Mouse (Mus musculus) kidney, adult 11 months (tissue): ENCODE data around the gene Barhl1.

Experiments used
- DNase-seq: peaks from one replicate; pipeline ENCODE4 v3.0.0; 2022

Barhl1 gene

DNA sequence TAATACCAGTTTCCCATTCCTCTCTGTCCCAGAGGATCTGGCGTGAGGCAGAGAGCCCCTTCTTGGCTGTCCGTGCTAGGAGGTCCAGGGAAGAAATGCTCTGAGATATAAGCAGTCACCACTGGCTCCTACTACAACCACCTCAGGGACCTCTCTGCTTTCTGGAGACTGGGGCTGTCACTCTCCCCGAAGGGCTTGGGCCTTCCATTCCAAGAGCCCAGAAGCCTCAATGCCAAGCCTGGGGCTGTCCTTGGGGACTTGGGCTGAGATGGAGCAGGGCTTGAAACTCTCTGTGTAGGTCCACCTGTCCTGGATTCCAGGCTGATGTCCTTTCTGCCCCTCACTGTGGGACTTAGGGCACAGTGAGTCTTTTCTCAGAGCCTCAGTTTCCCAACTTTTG, 5.6 kb downstream of the Barhl1 start:
- no peak for DNase-seq

DNA sequence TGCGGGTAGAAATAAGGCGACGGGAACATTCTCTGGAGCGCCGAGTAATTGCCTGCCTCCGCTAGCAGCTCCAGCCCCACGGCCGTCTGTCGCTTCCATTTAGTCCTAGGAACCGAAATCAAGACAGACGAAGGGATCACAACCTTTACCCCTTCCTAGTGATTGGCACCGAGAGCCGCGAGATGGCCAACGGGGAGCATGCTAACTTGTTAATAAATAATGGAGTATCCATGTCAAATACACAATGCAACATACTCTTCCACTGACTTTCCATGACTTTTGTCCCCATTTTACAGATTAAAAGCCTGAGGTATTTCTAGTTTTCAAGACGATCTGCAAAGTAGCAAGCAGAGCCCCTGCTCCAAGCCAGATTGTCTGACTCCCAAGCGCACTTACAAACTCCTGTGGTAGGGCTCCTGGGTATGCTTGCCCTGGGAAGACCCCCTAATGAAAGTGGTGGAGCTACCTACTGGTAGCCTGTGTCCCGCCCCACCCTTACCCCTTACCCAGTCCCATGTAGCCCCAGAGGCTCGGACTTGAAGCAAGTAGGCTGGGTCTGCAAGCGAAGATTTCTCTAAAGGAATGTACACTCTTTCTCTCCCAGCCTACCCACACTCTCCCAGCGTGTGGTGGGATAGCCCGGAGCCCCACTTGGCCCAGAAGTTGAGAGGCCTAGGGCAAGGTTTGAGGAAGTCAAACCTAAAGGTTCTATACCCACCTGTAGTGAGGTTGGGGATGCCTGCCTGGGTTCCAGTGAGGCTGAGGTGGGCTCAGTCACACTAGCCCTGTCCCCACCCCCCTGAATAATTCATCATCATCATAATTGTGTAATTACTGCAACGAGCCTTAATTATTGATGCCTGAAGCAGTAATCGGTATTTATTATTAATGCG, 6.4 kb downstream of the Barhl1 start:
- DNase-seq, result peak; percentile 9

DNA sequence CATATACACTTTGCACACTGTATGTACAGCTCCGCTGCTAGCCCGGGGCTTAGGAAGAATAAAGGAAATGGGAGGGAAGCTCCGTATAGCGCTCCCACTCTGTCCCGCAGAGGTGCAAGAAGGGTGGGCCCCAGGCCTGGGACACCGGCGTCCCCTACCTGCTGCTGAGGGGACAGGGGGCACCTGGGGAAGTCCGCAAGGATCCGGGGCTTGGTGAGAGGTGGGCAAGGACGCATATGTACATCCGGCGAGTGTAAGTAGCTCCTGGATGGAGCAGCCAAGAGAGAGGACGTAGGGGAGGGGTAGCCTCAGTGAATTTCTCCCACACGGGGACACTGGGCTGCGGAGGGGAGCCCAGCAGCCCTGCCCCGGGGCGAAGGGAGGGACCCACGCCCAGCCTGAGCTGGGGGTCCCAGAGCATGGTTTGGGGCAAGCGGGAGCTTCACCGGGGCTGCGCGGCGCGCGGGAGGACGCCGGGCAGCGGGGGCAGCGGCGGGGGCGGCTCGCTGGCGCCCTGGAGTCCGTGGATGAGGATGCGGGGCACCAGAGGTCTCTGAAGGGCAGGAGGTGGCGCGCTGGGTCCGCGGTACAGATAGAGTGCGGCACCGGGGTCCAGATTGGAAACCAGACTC, 7.2 kb downstream of the Barhl1 start:
- no peak for DNase-seq

DNA sequence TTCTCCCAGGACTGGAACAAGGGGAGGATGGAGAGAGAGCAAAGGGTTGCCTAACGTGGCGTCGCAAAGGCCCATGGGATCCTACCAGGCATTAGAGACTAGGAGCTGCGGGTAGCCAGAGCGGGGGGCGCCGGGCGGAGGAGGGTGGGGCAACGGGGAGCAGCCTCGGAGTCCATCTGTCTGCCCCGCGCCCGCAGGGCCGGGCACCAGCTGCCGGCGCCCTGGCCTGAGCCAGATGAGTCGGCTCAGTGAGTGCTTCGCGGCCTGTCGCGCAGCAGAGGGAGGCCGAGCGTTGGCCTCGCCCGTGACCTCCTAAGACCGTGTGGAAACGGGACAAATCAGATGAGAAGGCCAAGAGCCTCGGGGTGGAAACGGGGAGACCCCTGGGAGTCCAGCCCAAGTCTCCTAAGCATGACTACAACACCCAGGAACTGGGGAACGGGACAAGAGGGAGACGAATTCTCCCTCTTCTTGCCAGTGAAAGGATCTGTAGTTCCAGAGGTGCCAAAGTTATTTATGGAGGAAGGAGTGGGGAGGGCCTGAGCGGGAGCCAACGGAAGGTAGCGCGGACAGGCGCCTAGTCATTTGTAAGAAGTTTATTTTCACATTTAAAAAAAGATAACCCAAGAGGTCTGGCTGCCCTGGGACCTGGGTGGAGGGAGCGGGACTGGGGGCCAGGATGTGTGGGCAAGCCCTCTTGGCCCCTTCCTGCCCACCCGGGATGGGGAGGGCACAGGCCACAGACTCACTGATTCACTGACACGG, 7.9 kb downstream of the Barhl1 start:
- DNase-seq, result no peak

DNA sequence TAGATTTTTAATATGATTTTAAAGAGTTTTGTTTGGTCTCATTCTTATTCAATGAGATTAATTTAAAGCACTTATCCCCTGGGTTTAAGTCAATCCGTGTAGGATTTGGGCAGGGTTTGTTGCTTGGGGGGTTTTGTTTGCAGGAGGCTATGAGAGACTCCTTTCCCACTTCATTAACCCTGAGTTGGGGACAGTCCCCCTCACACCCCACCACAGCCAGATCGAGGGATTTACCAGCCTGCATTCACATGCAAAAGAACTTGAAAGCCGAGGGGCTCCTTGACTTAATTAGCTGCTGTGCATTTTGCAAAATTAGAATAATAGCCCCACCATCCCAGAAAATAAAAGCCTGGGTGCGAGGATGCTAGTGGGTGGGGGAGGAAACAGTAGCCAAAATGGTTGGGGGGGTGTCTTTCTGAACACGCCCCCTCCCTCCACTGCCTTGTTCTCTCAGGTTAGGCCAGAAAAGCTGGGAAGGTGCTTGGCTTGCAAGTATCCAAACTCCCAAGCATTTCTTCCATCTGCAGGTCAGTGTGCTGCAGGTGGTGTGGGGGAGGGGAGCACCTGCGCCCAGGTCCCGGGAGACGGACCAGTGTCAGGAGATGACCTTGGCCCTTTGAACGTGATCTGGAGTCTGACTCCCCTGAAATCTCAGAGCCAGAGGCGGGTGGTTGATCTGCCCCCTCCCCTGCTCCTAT, 8.6 kb downstream of the Barhl1 start:
- DNase-seq, result no peak

DNA sequence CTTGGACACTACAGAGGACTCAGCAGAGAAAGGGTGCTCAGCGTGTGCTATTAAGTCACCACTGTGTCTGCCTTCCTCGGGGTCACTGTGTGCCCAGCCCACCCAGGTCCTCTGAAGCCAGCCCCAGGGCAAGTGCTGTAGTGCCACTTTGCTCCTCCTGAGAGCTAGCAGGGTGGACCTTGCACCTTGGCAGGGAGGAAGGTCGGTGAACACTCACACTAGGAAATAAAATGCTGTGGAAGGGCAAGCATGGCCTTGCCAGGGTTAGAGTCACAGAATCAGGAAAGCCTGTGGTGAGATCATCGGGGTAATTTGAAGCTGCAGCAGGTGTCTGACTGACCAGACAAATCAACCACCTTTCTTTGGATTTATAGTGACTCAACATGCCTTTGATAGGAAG, 10.9 kb downstream of the Barhl1 start:
- DNase-seq, result peak; percentile 47

DNA sequence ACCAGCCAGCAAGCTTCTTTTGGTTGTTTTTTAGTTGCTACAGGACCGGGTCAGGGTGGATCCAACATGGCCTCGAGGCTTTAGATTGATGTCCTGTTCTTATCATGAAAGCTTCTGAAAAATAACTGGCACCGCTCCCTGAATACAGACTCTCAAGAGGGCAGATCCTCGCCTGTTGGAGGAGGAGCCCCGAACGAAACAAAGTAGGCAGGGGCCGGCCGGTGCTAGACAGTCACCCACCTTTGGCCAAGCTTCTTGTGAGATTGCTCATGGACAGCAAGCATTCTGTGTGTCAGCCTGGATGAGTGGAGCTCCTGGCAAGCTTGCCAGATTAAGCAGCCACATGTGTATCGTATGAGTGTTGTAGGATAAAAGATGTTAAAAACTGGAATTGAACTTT, 11.7 kb downstream of the Barhl1 start:
- DNase-seq, result no peak

DNA sequence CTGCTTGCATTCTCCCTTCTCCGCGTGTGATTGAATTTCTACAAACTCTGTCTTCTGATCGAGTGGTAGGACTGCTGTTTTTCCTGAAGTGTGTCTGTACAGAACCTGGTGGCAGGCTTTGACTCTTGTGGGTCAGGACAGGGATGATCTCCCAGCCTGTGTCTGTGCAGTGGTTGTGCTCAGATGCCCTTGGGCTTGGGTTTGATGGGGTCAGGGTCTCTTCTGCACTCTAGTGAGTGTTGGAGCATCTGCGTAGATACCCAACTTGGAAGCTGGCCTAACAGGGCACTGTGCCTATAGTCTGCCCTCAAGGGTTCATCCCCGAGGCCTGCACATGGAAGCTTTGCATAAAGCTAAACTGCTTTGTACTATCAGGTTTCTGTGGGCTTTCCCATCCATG, 12.6 kb downstream of the Barhl1 start:
- no peak for DNase-seq

DNA sequence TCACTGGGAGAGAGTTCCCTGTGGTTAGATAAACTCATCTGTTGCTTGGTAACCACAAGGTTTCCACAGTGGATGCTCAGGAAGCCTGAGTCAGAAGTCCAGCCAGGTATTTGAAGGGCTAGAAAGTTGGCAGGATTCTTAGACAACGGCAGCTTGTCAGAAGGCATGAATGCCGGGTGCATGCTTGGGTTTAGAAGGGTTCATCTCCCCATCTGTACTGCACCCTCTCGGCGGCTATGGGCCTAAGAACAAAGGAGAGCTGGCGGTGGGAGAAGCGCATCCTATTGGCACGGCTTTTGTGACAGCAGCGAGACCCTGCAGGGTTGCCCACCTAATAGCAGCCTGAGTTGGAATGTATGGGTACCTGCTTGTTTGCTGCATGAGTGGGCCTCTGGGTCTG, 14.2 kb downstream of the Barhl1 start:
- no peak for DNase-seq

DNA sequence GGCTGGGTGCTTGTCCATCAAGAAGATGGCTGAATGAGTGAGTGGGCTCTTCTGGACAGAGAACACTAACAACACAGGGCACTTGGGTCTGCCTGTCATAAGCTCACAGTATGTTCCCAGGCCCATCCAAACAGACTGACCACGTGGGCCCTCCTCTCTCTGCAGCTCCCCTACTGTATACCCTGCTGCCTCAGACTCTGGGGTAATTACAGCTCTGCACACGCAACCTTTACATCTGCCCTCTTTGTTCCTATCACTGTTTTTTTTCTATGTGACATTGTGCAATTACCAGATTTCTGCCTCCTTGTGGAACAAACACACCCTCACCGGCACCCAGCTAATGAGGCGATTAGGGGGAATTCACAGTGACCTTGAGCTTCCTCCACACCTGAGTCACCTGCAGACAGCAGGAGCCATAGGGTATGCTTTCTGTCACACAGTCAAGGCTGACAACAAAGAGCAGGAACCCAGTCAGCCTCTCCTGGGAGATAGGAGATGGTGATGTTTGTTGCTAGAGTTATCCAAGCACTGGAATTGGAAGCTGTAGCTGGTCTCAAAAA, 19.0 kb downstream of the Barhl1 start:
- no peak for DNase-seq

DNA sequence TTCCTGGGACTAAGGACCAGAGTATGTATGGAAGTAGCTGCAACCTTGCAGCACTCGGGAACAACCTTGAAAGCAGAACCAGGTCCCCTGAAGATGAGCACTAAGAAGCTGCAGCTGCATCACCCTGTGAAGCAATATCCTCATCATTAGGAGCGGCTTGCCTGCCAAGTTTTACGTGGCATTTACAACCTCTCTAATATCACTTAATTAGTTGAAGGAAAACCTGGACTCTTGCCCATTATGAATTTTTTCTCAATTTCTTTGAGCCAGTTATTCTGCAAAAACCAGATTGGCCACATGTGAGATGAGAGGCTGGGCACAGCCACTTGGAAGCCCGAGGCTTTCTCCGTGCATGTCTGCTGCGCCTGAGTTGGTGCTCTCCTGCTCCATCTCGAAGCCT, 20.6 kb downstream of the Barhl1 start:
- no peak for DNase-seq

DNA sequence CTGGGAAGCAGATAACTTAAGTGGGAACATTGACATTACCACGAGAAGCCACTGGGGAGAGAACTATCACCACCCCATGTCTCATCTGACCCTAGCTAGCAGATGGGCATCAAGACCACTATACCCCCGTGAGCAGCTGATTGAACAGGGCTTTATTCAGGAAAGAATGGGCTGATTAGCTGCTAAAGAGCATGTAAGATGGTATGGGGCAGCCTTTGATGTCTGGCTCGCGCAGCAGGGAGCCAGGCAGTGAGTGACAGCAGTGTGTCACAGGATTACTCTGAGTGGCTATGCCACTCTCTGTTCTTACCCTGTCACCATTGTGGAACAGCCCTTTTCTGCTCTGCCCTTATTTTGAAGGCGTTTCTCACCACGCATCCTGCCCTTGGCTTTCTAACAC, 22.9 kb downstream of the Barhl1 start:
- DNase-seq, result no peak

DNA sequence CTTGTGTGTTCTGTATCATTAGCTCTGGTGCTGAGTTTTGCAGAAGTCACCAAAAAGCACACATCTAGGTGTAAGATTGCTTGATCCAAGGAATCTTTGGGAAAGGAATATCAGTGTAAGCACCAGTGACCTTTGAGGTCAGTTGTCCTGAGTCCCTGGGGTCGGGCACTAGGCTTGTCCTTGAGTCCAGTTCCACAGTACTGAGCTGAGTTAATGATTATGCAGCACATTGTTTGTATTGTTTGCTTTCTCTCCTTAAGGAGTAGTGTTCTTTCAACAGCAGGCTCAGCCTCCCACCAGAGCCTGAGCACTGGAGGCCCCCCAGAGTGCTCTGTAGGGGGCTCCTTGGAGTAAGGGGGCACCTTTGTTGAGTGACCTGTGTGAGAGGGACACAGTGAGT, 23.7 kb downstream of the Barhl1 start:
- DNase-seq, result no peak

DNA sequence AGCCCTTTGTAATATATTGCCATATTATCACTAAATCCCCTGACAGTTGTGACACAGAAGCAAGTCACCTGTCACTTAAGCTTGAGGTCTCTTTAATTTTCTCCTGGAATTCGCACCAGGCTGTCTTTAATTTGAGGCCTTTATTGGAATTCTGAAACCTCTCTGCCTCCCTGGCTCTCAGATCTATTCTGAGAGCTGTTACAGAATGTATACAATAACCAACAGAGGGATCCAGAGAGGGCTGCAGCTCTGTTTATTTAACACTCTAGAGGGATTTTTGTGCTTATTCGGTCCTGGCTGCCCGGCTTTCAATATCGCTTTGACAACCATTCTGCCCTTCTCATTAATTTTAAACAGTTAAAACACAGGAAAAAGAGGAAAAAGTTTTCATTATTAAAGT, 31.6 kb downstream of the Barhl1 start:
- no peak for DNase-seq

DNA sequence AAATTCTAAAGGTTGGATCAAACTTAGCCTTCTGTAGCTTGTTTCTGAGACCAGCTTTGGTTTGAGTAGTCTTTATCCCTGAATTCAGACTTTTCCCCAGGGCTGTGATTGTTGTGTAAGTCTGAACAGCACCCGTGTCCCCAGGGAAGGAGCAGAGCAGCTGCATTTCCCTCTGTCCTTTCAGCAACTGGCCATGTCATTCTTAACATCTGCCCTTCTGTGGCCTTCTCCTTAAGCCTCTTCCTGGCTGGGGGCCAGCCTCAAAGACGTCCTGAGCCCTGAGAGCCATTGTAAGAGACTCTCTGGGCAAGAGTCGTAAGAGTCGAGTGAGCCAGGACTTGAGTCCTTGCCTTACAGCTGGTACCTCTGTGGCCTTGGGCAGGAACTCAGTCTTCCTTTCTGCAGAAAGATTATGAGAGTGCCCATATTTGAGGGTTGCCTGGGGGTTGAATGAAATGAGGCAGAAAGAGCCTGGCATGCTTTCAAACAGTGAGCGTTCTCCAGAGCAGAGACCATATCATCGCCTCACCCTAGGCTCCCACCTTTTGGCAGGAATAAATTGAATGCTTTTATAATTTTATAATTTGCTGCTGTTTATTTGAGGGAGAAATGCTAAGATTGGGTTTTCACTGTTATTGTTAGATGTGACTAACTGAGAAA, 33.5 kb downstream of the Barhl1 start:
- no peak for DNase-seq

DNA sequence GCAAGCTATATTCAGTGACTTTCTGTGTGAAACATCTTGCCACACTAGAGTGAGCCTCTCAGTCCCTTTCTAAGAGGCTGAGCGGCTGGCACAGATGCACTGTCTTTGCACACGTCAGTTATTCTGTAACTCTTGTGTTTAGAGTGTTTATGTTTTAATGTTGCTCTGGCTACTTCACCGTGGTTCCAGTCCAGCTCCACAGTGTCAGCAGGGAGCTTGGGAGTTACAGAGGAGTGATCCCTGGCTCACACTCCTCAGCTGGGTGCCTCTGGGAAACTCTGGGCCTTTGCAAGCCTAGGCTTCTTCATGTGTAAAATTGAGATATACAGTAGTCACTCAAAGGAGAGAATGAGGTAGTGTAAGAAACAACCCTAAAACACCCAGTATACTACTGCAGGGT, 34.4 kb downstream of the Barhl1 start:
- DNase-seq, result no peak

DNA sequence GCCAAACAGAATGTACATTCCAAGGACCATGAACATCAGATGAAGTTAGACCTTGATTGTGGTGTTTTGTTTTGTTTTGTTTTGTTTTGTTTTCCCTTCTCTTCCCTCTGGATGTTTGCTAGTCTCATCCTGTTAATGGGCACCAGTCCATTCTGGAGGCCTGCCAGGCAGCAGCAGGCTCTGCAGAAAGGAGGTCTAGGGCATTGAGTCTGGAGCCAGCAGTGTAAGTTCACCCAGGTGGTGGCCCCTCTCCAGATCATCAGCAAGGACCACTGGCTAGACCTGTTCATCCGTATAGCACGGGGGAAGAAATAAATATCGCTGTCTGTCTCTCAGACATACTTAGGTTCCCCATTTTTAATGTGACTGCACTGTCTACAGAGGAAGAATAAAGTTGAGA, 35.2 kb downstream of the Barhl1 start:
- DNase-seq, result no peak

DNA sequence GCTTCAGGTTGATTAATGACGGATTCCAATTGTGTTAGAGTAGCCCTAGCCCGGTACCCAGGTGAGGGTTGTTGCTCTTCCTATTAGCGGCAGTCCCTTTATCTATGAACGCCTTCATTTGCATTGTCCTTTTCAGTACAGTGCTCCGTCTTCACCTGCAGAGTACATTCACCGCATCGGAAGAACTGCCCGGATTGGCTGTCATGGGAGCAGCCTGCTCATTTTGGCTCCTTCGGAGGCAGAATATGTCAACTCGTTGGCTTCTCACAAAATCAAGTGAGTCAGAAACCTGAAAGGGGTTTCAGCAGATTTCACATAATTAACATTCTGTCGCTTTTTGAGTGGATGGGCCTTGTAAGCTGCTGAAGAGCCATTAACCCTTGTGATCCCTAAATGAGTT, 40.9 kb downstream of the Barhl1 start:
- no peak for DNase-seq

DNA sequence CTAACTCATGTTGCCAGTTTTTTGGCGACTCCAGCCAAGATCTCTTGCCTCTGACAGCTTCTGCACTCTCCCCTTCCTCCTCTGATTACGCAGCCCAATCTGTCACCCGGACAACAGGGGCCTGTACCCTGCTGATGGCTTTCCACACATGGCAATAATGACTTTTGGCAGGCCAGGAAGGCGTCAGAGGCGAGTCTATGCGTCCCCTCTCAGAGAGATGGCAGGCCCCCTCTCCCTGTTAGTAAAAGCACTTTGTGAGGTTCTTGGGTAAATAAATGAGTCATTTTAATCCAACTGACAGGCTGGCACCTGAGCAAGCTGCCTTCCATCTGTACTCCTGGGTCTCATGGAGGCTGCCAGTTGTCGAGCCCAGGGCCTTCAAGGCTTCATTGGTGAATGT, 49.0 kb downstream of the Barhl1 start:
- no peak for DNase-seq

DNA sequence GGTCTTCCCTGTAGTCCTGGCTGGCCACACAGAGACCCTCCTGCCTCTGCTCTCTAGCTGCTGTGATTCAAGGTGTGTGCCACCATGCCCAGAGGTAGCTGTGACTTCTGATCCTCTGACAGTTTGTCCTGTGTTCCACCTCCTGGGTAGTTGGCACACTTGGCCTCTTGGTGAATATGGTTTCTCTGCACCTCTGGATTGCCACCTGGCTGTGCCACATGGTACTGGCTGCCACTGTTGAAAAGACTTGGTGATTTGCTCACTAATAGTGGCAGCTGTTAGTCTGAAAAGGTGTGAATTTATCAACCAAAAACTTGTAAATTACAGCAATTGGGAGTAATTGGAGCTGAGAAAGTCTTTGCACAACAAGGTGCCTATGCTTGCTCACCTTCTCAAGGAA, 52.6 kb downstream of the Barhl1 start:
- no peak for DNase-seq

DNA sequence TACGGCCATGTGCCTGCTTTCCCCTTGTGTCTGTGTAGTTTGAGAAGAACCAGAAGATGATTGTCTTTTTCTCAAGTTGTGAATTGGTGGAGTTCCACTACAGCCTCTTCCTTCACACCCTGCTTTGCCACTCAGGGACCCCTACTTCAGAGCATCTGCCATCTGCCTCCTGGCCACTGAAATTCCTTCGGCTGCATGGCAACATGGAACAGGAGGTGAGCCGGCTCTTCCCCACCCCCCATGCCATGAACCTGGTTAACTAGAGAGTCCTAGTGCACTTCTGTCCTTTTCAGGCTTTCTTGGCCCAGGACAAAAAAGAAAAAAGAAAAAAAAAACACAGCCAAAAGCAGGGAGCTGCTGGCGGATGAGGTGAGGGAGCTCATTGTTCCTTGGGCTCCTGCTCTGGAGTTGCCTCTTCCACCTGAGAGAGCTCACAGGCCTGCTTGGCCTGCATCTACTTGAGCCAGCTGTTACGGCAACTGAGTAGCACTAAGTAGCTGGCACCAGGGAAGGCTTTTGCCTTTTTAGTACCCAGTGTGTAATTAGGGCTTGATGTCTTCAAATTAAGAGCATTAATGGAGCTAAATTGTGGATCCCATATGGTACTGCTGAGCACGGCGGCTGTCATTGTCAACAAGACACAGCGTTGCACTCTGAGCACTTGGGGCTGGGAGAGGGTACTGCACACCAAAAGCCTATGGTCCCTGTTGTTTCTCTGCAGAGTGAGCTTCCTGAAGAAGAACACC, 55.6 kb downstream of the Barhl1 start:
- DNase-seq, result no peak

DNA sequence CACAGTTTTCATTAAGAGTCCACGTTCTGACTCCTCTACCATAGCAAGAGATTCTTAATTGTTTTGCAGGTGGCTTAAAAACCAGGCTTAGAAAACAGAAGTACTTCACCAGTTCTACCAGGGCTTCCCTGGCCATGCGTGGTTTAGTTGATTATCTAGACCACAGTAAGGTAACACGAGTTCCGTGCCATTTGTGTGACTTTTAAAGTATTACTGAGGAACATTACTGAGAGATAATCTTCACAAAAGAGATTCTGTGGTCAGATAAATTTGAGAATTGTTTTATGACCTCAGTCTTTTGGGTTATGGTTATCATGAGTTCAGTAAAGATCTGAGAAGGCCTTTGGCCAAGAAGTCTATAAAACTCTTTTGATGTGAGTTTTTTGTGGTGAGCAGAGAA, 57.2 kb downstream of the Barhl1 start:
- no peak for DNase-seq
